Mouse (Mus musculus) stomach, postnatal 0 days (tissue): ENCODE results near the gene Pik3c2b.

Experiments
- CTCF ChIP-seq: IDR thresholded peaks from 2 replicates; pipeline ENCODE4 v1.5.1; 2016; ENCODE audit warnings: antibody characterized with exemption, low read depth, mild to moderate bottlenecking, moderate library complexity
- EP300 ChIP-seq: optimal IDR thresholded peaks from 2 replicates; pipeline ENCODE3; 2016; ENCODE audit warnings: antibody characterized with exemption

DNA sequence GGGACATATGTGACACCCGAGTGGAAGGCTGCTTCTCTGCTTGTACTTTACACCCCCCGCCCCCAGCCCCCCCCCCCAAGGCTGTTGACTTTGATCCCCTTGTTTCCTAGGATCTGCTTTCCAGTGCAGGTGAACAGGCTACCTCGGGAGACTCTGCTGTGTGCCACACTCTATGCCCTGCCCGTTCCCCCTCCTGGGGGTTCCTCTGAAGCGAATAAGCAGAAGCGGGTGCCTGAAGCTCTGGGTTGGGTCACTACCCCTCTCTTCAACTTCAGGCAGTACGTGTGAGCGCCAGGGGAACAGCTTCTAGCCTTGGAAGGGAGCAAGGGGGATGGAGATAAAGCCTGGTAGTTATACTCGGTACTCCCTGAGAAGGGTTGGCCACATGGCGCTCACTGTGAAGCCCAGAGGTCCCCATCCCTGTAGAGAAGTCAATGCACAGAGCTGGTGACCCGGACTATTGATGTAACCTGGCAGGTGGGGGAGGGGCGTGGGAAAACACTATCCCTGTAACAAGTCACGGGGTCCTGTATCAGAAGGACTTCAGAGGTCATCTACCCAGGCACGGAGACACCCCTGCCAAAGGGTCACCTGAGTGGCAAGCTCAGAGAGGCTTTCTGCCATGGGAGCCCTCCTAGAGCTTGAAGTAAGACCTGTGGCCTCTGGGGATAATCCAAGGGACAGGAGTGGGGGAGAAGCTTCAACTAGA is 39.4 kb downstream of the Pik3c2b start:
- TF ChIP-seq CTCF (no peak), EP300 (no peak)
